Mouse (Mus musculus) embryonic facial prominence, embryonic 10.5 days (tissue): ENCODE data around the gene Creb3l1. TPM values are rescaled to one million over a fixed set of nuclear protein-coding genes. Genes with fewer than 3 reads are reported as not detected.

Experiments
- DNase-seq: peaks from one replicate; pipeline ENCODE4 v3.0.0-alpha.2; 2017; ENCODE audit warnings: low spot score
- H3K27ac ChIP-seq: fragments of 300-500 bp; sonication (generic); replicated peaks from 2 replicates; pipeline ENCODE4 v1.5.1; 2016; ENCODE audit warnings: mild to moderate bottlenecking
- H3K27me3 ChIP-seq: fragments of 300-500 bp; sonication (generic); replicated peaks from 2 replicates; pipeline ENCODE4 v1.6.1; 2016; ENCODE audit warnings: low read depth, mild to moderate bottlenecking; ENCODE audit not compliant: poor library complexity, severe bottlenecking
- H3K36me3 ChIP-seq: fragments of 300-500 bp; sonication (generic); replicated peaks from 2 replicates; pipeline ENCODE4 v1.6.1; 2016; ENCODE audit warnings: mild to moderate bottlenecking, moderate library complexity
- H3K4me1 ChIP-seq: fragments of 300-500 bp; sonication (generic); 2 replicates; pipeline ENCODE4 v1.6.1; 2016
- H3K4me3 ChIP-seq: fragments of 300-500 bp; sonication (generic); 2 replicates; pipeline ENCODE4 v1.5.1; 2016; ENCODE audit warnings: mild to moderate bottlenecking, moderate library complexity
- H3K9me3 ChIP-seq: fragments of 300-500 bp; sonication (generic); 2 replicates; pipeline ENCODE4 v1.6.1; 2016; ENCODE audit warnings: mild to moderate bottlenecking
- WGBS: fragments of 180-500 bp; shearing (Covaris S2); methylation state at CpG from one replicate; pipeline ENCODE4 v1.1.7; 2016; 5-methylcytosine and 5-hydroxymethylcytosine counted together
- polyA plus RNA-seq: library from polyadenylated mRNA; unstranded; fragments of >200 nt; fragmentation: Nextera tagmentation; extraction: Ambion mirVana; gene quantifications from 2 replicates; pipeline ENCODE4 v1.2.1, GENCODE M21; 2016

The Creb3l1 gene
- polyA plus RNA-seq = 0.93 and 1.0 TPM in 2 replicates

DNA sequence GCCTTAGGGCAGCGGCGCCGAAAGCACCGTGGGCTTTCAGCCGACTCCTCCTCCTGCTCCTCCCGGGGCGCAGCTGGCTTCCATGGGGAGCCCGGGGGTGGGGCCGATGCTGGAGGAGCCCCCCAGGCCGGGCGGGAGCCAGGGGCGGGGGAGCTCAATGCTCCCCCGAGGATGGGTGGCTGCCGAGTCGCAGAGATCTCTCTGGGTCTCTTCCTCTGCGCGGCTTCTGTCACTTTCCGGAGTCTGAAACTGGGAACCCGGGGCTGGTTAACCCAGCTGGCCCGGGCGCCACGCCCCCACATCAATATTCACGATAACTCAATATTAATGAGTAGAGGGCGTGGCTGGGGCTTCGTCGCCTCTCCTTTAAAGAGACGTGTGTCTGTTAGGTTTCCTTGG is at the start of gene Creb3l1:
TSS of gene Creb3l1 (minus strand) at position 229 of the 399 bp plus-strand sequence.
- H3K9me3 ChIP-seq = no peaks in the 10 kb centered on the region
- DNase-seq = peak; percentile 79

DNA sequence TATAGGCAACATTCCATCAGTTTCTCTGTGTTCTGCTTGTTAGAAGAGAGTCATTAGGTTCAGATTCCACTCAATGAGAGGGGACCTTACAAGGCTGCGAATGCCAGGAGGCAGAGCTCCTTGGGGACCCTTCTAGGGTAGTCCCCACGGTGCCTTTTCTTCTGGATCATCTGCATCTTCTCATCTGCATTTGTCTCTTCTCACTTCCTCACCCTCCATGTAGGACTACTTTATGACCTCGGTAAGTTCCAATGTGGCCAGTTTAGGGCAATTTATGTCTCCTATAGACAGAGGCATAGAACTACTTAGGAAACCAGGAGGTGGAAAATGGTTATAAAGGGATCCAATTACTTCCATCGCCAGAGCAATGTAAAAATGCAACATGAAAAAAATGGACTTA is 46.8 kb upstream of the Creb3l1 start:
- WGBS = 84% methylated on average over 4 of the region's 4 CpGs
- no peak for DNase-seq
- H3K4me3 ChIP-seq = no peak overlapping the region

More for the DNA sequence above, at the start of gene Creb3l1:
- H3K27ac ChIP-seq = peak within 1 kb of the TSS; percentile 55; the same call in 1 of the 2 replicates
- H3K36me3 ChIP-seq = no peaks in the 10 kb centered on the region
- H3K4me3 ChIP-seq = peak within 1 kb of the TSS; percentile 68
- WGBS = under 1% methylated on average over 27 of the region's 27 CpGs
- H3K27me3 ChIP-seq = peaks cover 74% of the 10 kb centered on the region
- H3K4me1 ChIP-seq = peaks cover 28% of the 10 kb centered on the region

DNA sequence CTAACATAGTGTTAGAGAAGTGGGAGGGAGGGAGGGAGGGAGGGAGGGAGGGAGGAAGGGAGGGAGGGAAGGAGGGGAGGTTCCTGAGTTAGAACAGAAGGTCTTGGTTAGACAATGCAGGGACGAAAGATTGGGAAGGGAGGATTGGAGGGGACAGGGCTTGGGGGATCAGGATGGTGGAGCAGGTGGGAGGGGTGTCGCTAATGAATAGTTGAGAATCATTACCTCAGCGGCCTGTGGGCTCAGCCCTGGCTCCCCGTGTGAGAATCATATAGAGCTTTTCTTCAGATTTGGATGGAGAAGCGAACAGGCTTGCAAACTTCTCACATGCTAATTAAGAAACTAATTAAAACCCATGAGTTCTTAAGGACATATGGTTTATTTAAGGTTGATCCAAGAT is 45.3 kb upstream of the Creb3l1 start:
- Histone ChIP-seq H3K9me3 (no peaks in the 10 kb centered on the region), H3K4me3 (no peak overlapping the region), H3K4me1 (peaks cover 5% of the 10 kb centered on the region), H3K27ac (no peak overlapping the region), H3K27me3 (no peaks in the 10 kb centered on the region), H3K36me3 (no peaks in the 10 kb centered on the region)
- no peak for DNase-seq
- WGBS = 70% methylated on average over 5 of the region's 5 CpGs

More for the DNA sequence above, 46.8 kb upstream of the Creb3l1 start:
- Histone ChIP-seq H3K9me3 (no peaks in the 10 kb centered on the region), H3K36me3 (no peaks in the 10 kb centered on the region), H3K4me1 (peaks cover 2% of the 10 kb centered on the region), H3K27ac (no peak overlapping the region), H3K27me3 (no peaks in the 10 kb centered on the region)

DNA sequence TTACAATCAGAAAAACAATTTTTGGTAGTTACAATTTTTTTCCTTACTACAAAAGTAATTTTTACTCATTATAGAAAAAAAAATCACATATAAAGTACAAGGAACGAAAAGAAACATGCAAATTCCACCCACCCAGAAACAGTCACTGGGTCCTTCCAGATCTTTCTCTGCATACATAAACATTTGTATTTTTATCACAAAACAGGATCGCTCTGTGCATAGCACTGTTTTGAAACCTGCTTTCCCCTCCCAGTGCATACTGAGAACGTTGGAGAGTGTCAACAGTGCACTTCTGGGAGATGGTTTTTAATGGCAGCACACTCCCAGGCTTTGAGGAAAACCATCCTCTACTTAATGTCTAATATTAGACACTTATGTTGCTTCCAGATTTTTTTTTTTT is 43.3 kb upstream of the Creb3l1 start:
- peaks cover 10% of the 10 kb centered on the region for H3K4me1 ChIP-seq
- WGBS = 79% methylated on average over 3 of the region's 3 CpGs
- no peaks in the 10 kb centered on the region for H3K36me3 ChIP-seq
- H3K9me3 ChIP-seq = no peaks in the 10 kb centered on the region
- peaks cover 7% of the 10 kb centered on the region for H3K27me3 ChIP-seq
- DNase-seq = no peak
- no peak overlapping the region for H3K27ac ChIP-seq
- H3K4me3 ChIP-seq = no peak overlapping the region

DNA sequence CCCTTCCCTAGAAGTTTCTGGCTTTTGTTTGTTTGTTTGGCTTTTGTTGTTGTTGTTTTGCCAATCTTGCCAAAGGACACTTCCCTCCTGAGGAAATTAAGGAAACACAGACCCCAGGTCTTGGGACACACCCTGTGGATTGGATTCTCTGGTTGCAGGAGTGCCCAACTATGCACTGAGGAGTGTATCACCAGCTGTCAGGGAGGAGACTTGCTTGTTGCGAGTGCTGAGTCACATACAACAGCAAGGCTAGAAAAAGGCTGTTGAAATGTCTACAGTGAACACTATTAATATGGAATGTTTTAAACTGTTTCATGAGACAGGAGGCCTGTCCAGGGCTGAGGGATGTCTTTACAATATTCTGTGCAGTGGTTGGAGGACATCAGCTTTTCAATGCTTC is 42.6 kb upstream of the Creb3l1 start:
- Histone ChIP-seq H3K27ac (no peak overlapping the region), H3K9me3 (no peaks in the 10 kb centered on the region), H3K4me1 (peaks cover 11% of the 10 kb centered on the region), H3K36me3 (no peaks in the 10 kb centered on the region), H3K27me3 (peaks cover 14% of the 10 kb centered on the region), H3K4me3 (no peak overlapping the region)
- WGBS = 73% methylated on average over 1 of the region's 1 CpGs
- no peak for DNase-seq

DNA sequence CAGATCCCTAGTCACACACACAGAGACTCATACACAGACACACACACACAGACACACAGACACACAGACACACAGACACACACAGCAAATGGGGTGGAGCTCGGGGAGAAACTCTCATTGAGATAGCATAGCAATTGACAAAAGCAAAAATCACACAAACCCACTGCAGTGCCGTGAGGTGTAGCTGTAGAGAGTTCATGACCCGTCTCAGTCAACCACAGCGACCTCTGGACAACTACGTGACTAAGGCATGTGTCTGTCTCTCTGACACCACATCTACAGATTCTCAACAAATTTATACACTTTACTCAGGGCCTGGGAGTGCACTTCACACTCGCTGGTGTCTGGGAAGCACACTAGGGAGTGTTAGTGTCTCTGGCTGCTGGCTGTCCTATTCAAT is 41.6 kb upstream of the Creb3l1 start:
- Histone ChIP-seq H3K36me3 (no peaks in the 10 kb centered on the region), H3K27ac (no peak overlapping the region), H3K4me3 (no peak overlapping the region), H3K9me3 (no peaks in the 10 kb centered on the region), H3K4me1 (peaks cover 11% of the 10 kb centered on the region), H3K27me3 (peaks cover 24% of the 10 kb centered on the region)
- no peak for DNase-seq
- WGBS = 66% methylated on average over 6 of the region's 6 CpGs

DNA sequence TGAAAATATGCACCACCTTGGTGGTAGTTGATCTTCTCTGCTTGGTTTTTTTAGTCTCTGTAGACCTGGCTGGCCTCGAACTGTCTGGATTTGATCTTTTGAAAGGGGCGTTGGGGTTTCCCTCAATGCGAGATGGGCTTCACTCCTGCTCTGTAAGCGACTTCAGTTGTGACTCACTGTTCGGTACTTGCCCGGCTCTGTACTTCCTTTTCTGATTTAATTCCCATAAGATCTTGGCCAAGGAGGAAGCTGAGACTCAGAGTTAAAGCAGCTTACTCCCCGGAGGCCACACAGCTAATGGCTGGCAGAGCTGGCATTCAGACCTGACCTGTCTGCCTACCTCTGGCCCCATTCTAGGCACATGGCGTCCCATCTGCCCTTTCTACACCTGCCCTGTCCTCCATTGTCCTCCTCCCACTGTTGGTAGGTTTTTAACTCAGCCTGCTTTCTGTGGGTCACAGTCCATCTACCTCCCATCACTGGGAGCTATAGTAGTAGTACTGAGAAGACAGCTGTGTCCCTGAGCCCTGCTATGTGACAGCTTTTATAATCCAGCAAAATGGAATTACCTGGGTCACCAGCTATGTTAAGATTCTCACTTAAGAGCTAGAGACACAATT is 41.1 kb upstream of the Creb3l1 start:
- Histone ChIP-seq H3K27me3 (peaks cover 30% of the 10 kb centered on the region), H3K4me3 (no peak overlapping the region), H3K27ac (no peak overlapping the region), H3K36me3 (no peaks in the 10 kb centered on the region), H3K9me3 (no peaks in the 10 kb centered on the region), H3K4me1 (peaks cover 11% of the 10 kb centered on the region)
- no peak for DNase-seq
- WGBS = 82% methylated on average over 8 of the region's 8 CpGs

DNA sequence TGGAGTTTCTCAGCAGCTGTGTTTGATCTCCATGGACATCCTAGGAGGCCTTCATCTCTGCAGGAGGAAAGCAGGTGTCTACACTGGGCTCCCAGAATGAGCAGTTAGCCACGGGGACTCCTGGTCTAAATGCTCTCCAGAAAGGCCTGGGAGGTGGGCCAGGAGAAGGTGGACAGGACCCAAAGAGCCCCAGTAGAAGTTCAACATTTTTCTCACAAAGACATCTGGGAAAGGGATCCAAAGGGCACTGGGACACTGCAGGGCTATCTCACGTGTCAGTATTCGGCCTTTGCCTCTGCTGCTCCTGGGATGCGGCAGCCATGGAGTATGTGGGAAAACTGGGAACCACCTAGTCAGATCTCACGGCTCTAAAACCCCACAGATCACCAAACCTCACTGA is 38.8 kb upstream of the Creb3l1 start:
- 65% methylated on average over 5 of the region's 5 CpGs for WGBS
- Histone ChIP-seq H3K4me3 (no peak overlapping the region), H3K27ac (no peak overlapping the region), H3K27me3 (peaks cover 52% of the 10 kb centered on the region), H3K4me1 (peaks cover 33% of the 10 kb centered on the region), H3K36me3 (no peaks in the 10 kb centered on the region), H3K9me3 (no peaks in the 10 kb centered on the region)
- no peak for DNase-seq

DNA sequence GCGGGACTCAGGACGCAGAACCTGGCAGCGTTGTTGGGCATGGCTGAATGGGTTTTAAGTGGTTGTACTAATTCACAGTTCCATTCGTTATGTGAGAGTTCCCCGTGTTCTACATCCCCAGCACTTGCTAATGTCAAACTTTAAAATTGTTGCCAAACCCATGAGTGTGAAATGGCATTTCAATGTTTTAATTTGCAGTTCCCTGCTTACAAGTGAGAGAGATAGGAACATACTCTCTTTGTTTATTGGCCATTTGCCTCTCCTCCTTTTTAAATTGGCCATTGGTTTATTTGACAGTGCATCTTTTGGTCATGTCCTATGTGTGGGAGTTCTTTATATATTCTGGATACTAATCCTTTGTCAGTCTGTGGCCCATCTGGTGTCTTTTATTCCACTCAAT is 37.0 kb upstream of the Creb3l1 start:
- peaks cover 70% of the 10 kb centered on the region for H3K27me3 ChIP-seq
- 79% methylated on average over 5 of the region's 5 CpGs for WGBS

DNA sequence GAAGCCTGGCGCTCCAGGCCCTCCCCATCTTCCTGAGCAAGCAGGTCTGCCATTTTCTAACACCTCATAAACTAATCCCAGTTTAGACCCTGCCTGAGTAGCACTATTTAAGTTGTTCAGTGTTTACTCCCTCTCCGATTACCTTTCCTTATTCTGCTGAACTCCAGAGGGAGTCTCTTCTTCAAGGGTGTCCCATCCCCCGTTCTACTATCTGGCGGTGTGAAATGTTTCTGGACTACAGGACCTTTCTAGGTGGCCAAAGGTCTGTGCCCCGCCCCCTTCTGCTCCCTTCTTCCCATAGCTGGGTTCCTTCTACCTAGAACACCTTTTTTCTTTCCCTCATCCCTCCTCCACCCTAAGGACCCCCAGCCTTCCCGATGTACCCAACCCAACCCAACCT is 36.0 kb upstream of the Creb3l1 start:
- WGBS = 9% methylated on average over 6 of the region's 6 CpGs
- peak overlapping the region; percentile 78 for H3K4me3 ChIP-seq
- no peaks in the 10 kb centered on the region for H3K9me3 ChIP-seq
- no peaks in the 10 kb centered on the region for H3K36me3 ChIP-seq
- H3K27me3 ChIP-seq = peaks cover 75% of the 10 kb centered on the region
- no peak overlapping the region for H3K27ac ChIP-seq
- DNase-seq = no peak
- H3K4me1 ChIP-seq = peaks cover 38% of the 10 kb centered on the region

More for the DNA sequence above, 37.0 kb upstream of the Creb3l1 start:
- no peak overlapping the region for H3K4me3 ChIP-seq
- no peak overlapping the region for H3K27ac ChIP-seq
- no peaks in the 10 kb centered on the region for H3K9me3 ChIP-seq
- H3K36me3 ChIP-seq = no peaks in the 10 kb centered on the region
- no peak for DNase-seq
- H3K4me1 ChIP-seq = peaks cover 34% of the 10 kb centered on the region

DNA sequence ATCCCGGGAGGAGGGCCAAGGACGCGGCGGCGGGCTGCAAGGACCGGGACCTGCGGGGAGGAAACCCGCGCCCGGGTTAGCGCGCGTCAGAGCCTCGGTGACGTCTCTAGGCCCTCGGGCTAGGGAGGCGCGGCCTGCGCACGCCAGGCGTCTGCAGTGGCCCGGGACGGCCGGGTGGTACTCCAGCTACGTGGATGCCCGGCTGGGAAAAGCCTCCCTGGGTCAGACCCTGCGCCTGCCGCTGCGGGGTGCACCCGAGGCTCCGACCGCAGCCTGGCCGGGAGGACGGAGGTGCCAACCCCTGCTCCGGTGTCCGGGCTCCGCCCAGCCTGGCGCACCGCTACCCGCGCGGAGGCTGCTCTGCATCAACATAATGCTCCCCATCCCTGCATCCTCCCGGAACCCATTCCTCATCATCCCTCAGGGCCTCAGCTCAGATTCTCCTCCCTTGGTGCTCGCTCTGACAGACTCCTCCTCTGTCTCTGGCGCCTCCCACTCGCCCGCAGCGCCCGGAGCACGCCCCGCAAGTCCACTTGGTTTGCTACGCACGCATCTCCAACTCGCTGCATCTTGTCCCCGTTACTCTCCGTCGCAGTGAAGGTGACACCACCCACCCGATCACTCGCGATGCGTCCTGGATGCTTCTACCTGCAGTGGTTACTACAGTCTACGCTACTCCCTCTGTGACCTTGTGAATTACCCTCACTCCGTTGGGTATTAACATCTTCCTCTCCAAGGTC is 35.3 kb upstream of the Creb3l1 start:
- peaks cover 38% of the 10 kb centered on the region for H3K4me1 ChIP-seq
- H3K36me3 ChIP-seq = no peaks in the 10 kb centered on the region
- peak overlapping the region; percentile 66; the same call in 1 of the 2 replicates for H3K27ac ChIP-seq
- peaks cover 81% of the 10 kb centered on the region for H3K27me3 ChIP-seq
- DNase-seq = peak; percentile 74
- no peaks in the 10 kb centered on the region for H3K9me3 ChIP-seq
- peak overlapping the region; percentile 78 for H3K4me3 ChIP-seq
- under 1% methylated on average over 63 of the region's 63 CpGs for WGBS

DNA sequence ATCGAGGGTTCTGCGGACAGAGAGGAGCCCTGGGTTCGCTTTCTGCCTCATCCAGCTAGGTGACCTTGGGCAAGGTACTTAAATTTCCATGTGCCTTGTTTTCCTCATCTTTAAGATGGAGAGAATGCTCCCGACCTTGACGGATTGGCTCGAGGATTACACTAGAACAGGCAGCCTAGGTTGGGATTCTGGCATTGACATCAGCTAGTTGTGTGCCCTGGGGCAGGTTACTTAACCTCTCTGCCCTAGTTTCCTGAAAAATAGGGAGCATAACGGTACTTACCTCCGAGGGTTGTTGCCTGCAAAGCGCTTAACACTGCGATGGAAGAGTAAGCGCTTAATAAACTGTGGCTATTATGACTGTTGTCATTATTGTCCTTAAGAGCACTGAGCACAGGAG is 34.6 kb upstream of the Creb3l1 start:
- no peaks in the 10 kb centered on the region for H3K9me3 ChIP-seq
- H3K4me3 ChIP-seq = peak overlapping the region; percentile 78
- no peak for DNase-seq
- WGBS = 4% methylated on average over 11 of the region's 11 CpGs
- peaks cover 38% of the 10 kb centered on the region for H3K4me1 ChIP-seq
- H3K27ac ChIP-seq = no peak overlapping the region
- peaks cover 88% of the 10 kb centered on the region for H3K27me3 ChIP-seq
- no peaks in the 10 kb centered on the region for H3K36me3 ChIP-seq

DNA sequence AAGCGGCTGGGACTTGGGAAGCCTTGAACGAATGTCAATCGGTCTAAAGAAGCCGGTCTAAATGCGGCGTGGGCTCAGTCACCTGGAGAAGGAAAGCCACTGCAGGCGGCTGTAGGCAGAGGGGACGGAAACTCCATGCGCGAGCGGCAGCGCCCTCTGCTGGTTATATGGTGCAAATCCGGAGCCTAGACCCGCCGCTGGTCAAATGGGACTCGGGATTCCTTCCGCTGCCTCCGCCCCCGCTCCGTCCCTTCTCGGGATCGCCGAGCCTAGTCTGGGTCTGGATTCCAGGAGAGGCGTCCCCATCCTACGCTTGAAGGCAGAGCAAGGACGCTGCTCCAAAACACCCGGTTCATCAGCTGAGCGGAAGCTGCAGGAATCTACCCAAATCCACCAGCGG is 34.2 kb upstream of the Creb3l1 start:
- Histone ChIP-seq H3K27me3 (peaks cover 93% of the 10 kb centered on the region), H3K9me3 (no peaks in the 10 kb centered on the region), H3K36me3 (no peaks in the 10 kb centered on the region), H3K27ac (no peak overlapping the region), H3K4me1 (peaks cover 38% of the 10 kb centered on the region), H3K4me3 (peak overlapping the region; percentile 78)
- WGBS = under 1% methylated on average over 29 of the region's 29 CpGs
- peak; percentile 94 for DNase-seq
